Mouse (Mus musculus): ENCODE measurements around the gene Rsph9. TPM values are rescaled to one million over a fixed set of nuclear protein-coding genes. Genes with fewer than 3 reads are reported as not detected.

Rsph9 gene
- polyA plus RNA-seq, 1 experiment from 2014 or later, result 9.5 TPM

DNA sequence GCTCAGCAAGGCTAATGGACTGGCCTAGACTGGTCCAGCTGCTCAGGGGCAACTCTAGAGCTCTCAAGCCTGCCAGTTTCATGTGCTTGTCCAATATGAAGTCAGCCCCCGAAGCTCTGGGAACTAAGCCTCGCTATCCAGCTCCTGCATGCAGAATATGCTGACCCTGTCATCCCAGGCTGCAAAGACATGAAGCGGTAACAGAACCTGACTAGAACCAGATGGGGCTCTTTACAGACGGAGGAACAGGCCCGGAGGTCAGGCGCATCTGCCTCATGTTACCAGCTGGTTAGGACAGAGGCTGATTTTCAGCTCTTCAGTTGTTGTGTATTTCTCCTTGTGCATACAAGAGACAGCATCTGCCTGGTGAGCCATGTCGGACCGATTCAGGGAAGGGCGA is 42.1 kb downstream of the Rsph9 start:
- ATAC-seq (ENCODE audit: insufficient number of reproducible peaks, insufficient read depth, low FRiP score, low TSS enrichment, low read depth), result no peak
- Histone ChIP-seq H3K4me3 (replicated peaks) (no peak overlapping the region), H3K9ac (replicated peaks) (no peak overlapping the region), H3K4me1 (replicated peaks) (peaks cover 15% of the 10 kb centered on the region), H3K9me3 (no peaks in the 10 kb centered on the region), H3K27me3 (no peaks in the 10 kb centered on the region), H3K36me3 (no peaks in the 10 kb centered on the region), H3K27ac (no peak overlapping the region), H3K4me2 (no peak overlapping the region)
- 66% methylated on average over 9 of the region's 9 CpGs for WGBS

DNA sequence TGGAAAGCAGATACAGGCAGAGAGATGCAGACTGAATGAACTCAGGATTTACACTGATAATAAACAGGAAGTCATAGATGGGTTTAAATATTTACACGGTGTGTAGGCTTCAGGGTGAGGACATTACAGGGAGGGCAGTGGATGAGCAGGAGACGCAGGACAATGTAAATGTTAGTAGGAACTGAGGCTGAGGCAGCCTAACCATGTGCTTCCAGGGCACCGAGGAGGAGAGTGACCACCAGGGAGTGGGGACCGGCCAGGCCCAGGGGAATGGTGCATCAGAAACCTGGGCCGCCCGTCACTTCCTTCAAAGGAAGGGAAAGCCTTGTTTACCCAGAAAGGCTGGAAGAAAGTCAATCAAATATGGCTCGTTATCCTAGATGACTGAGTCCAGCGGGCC is 45.5 kb downstream of the Rsph9 start:
- ATAC-seq (ENCODE audit: insufficient number of reproducible peaks, insufficient read depth, low FRiP score, low TSS enrichment, low read depth), result no peak
- H3K4me1 ChIP-seq (replicated peaks), result peaks cover 5% of the 10 kb centered on the region; the same call in 1 of the 2 replicates
- no peak overlapping the region for H3K9ac ChIP-seq (replicated peaks)
- no peak overlapping the region for H3K4me3 ChIP-seq (replicated peaks)
- H3K4me2 ChIP-seq, result no peak overlapping the region
- WGBS, result 64% methylated on average over 8 of the region's 8 CpGs
- no peaks in the 10 kb centered on the region for H3K27me3 ChIP-seq
- H3K36me3 ChIP-seq, result no peaks in the 10 kb centered on the region
- H3K9me3 ChIP-seq, result no peaks in the 10 kb centered on the region
- H3K27ac ChIP-seq, result no peak overlapping the region

DNA sequence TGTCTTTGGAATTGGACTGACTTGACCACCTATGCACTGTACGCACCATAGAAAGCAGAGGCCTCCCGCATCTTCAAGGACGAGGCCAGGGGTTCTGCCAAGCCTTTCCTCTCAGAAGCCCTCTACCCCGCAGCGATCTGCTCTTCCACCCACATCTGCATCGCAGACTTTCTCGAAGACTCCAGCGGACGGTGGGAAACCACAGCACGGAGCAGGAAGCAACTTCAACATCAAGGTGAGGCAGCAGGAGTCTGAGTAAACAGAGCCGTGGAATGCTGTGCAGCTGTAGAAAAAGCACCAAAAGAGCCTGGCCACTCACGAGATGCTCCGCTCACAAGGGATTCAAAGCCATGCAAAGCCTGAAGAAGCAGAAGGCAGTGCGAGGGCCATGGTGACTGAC is 52.1 kb downstream of the Rsph9 start:
- Histone ChIP-seq H3K27me3 (no peaks in the 10 kb centered on the region), H3K9ac (replicated peaks) (no peak overlapping the region), H3K4me3 (replicated peaks) (no peak overlapping the region), H3K9me3 (no peaks in the 10 kb centered on the region), H3K4me1 (replicated peaks) (peaks cover 6% of the 10 kb centered on the region), H3K4me2 (no peak overlapping the region), H3K36me3 (no peaks in the 10 kb centered on the region), H3K27ac (no peak overlapping the region)
- WGBS, result 70% methylated on average over 14 of the region's 14 CpGs
- no peak for ATAC-seq (ENCODE audit: insufficient number of reproducible peaks, insufficient read depth, low FRiP score, low TSS enrichment, low read depth)

DNA sequence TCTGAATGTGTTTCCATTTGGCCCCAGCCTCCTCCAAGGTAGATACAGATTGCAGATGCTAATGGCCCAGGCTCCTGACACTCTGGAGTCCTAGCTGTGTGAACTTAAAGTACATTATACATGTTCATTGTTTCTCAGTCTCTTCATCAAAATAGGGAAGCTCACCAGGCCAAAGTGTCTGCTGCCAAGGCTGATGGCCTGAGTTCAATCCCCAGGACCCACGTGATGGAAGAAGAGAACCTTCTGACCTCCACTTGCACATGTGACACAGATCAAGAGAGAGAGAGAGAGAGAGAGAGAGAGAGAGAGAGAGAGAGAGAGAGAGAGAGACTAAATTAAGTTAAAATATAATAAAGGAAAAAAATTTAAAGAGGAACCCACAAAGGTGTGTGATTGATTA is 52.7 kb downstream of the Rsph9 start:
- 72% methylated on average over 1 of the region's 1 CpGs for WGBS

DNA sequence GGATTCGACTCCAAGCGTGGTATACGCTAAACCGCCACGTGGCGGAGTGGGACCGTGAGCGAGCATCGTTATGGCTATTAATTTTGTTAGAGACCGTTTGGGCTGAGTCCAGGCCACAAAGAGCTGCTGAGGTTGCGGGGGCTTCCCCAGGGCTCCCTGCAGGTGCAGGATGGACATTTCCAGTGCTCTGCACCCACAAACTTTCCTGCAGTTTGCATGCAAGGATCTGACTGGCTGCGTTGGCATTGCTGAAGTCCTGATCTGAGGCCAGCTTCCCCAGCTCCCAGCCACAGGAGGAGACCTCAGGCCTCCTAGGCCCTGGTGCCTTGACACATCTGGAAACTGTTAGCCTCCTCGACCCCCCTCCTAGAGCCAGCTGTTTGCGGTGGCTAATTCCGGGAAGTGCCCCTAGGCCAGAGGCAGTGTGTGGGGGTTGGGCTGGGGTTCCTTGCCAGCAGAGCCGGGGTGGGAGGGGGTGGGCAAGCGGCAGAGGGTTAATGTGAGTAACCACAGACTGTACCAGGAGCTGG is 57.6 kb downstream of the Rsph9 start:
- Histone ChIP-seq H3K27me3 (no peaks in the 10 kb centered on the region), H3K4me3 (replicated peaks) (no peak overlapping the region), H3K27ac (peak overlapping the region; percentile 91), H3K9ac (replicated peaks) (no peak overlapping the region), H3K36me3 (no peaks in the 10 kb centered on the region), H3K9me3 (no peaks in the 10 kb centered on the region), H3K4me2 (peak overlapping the region; percentile 26), H3K4me1 (replicated peaks) (peaks cover 48% of the 10 kb centered on the region)
- ATAC-seq (ENCODE audit: insufficient number of reproducible peaks, insufficient read depth, low FRiP score, low TSS enrichment, low read depth), result peak; percentile 85
- WGBS, result 8% methylated on average over 17 of the region's 17 CpGs

More for the DNA sequence above, 52.7 kb downstream of the Rsph9 start:
- Histone ChIP-seq H3K9ac (replicated peaks) (no peak overlapping the region), H3K4me3 (replicated peaks) (no peak overlapping the region), H3K9me3 (no peaks in the 10 kb centered on the region), H3K4me2 (no peak overlapping the region), H3K4me1 (replicated peaks) (peaks cover 11% of the 10 kb centered on the region), H3K27ac (no peak overlapping the region), H3K27me3 (no peaks in the 10 kb centered on the region), H3K36me3 (no peaks in the 10 kb centered on the region)
- no peak for ATAC-seq (ENCODE audit: insufficient number of reproducible peaks, insufficient read depth, low FRiP score, low TSS enrichment, low read depth)

DNA sequence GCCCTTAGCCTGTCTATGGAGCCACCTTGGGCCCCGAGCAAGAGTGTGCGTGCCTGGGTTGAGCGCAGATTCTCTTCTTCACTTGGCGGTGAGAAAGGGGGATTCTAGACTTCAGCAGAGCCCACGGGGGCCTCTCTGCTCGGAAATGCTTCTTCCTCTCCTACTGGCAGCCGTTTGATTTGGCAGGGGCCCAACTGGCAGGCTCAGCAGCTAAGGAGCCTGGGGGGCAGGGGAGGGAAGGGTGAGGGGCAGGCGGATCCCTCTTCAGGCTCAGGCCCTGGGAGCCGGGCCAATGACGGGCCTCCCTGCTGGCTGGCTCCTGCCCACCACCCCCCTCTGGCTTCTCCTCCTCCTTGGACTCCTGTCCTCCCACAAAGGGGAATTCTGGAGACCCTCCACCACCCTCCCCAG is 59.9 kb downstream of the Rsph9 start:
- WGBS, result 13% methylated on average over 10 of the region's 10 CpGs
- peak; percentile 61 for ATAC-seq (ENCODE audit: insufficient number of reproducible peaks, insufficient read depth, low FRiP score, low TSS enrichment, low read depth)
- Histone ChIP-seq H3K4me2 (peak overlapping the region; percentile 53), H3K4me3 (replicated peaks) (peak overlapping the region; percentile 22), H3K36me3 (no peaks in the 10 kb centered on the region), H3K9ac (replicated peaks) (peak overlapping the region; percentile 42; the same call in 1 of the 2 replicates), H3K27ac (peak overlapping the region; percentile 91), H3K27me3 (no peaks in the 10 kb centered on the region), H3K9me3 (0 out of 2 replicates have a peak, but pooled peaks cover 2% of the 10 kb centered on the region), H3K4me1 (replicated peaks) (peaks cover 51% of the 10 kb centered on the region)

DNA sequence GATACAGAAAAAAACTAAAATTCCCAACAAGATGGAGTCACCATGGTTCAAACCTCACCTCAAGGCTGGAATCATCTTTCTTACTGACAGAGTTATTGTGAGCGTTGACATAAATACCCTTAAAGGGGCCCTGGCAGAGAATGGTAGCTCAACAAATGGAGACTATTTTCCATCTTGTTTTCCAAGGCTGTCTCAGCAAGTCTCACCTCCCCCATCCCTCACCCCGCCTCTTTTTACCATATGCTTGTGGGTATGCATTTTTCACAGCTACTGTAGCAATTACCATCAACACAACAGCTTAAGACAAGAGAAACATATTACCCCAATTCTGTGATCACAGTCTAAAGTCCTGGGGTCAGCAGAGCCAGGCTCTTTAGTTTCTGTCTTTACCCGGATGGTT is 60.6 kb downstream of the Rsph9 start:
- Histone ChIP-seq H3K27ac (peak overlapping the region; percentile 91; the same call in 1 of the 2 replicates), H3K9ac (replicated peaks) (no peak overlapping the region), H3K9me3 (0 out of 2 replicates have a peak, but pooled peaks cover 6% of the 10 kb centered on the region), H3K4me1 (replicated peaks) (peaks cover 51% of the 10 kb centered on the region), H3K4me2 (peak overlapping the region; percentile 53; the same call in 1 of the 2 replicates), H3K4me3 (replicated peaks) (no peak overlapping the region), H3K36me3 (no peaks in the 10 kb centered on the region), H3K27me3 (no peaks in the 10 kb centered on the region)
- no peak for ATAC-seq (ENCODE audit: insufficient number of reproducible peaks, insufficient read depth, low FRiP score, low TSS enrichment, low read depth)
- 80% methylated on average over 3 of the region's 3 CpGs for WGBS

DNA sequence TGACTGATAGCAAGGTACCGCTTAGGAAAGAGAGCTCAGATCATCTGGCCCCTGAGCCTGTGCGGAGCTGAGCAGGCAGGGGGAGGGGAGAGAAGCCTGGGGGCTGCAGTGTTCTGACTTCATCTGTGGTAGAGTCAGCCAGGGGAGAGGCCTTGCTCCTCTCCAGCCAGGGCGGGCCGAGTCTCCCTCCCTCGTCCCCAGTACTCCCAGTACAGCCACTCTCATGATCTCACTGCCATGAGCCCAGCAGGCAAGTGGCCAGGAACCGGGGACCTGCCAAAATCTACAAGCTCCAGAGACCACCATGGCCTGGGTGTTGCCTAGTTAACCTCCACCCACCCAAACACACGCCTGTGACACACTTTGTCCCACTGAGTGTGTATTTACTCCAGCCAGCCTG is 62.4 kb downstream of the Rsph9 start:
- H3K4me2 ChIP-seq, result no peak overlapping the region
- H3K27ac ChIP-seq, result 0 out of 2 replicates have a peak overlapping the region, but pooled peaks have one; percentile 2
- 0 out of 2 replicates have a peak, but pooled peaks cover 6% of the 10 kb centered on the region for H3K9me3 ChIP-seq
- no peak for ATAC-seq (ENCODE audit: insufficient number of reproducible peaks, insufficient read depth, low FRiP score, low TSS enrichment, low read depth)
- no peaks in the 10 kb centered on the region for H3K27me3 ChIP-seq
- no peaks in the 10 kb centered on the region for H3K36me3 ChIP-seq
- H3K4me1 ChIP-seq (replicated peaks), result peaks cover 43% of the 10 kb centered on the region
- no peak overlapping the region for H3K9ac ChIP-seq (replicated peaks)
- no peak overlapping the region for H3K4me3 ChIP-seq (replicated peaks)
- 69% methylated on average over 7 of the region's 7 CpGs for WGBS

DNA sequence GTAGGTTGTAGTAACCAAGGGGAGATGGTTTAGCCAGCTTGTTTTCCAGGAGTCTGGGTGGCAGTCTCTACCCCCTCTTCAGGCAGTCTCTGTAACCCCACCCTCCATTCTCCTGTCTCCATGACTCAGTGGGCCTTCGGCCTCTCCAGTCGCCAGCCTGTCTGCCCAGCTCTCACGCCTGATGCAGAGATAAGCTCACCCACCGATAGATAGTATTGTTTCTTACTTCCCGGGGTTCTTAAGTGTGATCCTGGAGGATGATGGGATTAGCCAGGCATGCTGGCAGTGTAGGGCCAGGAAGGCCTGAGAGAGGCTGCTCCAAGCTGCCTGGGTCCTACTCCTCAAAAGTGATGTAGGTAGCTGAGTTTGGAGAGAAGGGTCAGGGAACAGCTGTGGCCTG is 63.0 kb downstream of the Rsph9 start:
- peaks cover 39% of the 10 kb centered on the region for H3K4me1 ChIP-seq (replicated peaks)
- peak overlapping the region; percentile 2; the same call in 1 of the 2 replicates for H3K27ac ChIP-seq
- H3K9me3 ChIP-seq, result 0 out of 2 replicates have a peak, but pooled peaks cover 6% of the 10 kb centered on the region
- H3K36me3 ChIP-seq, result no peaks in the 10 kb centered on the region
- H3K9ac ChIP-seq (replicated peaks), result no peak overlapping the region
- ATAC-seq (ENCODE audit: insufficient number of reproducible peaks, insufficient read depth, low FRiP score, low TSS enrichment, low read depth), result no peak
- H3K27me3 ChIP-seq, result no peaks in the 10 kb centered on the region
- 68% methylated on average over 5 of the region's 5 CpGs for WGBS
- no peak overlapping the region for H3K4me3 ChIP-seq (replicated peaks)
- H3K4me2 ChIP-seq, result no peak overlapping the region

DNA sequence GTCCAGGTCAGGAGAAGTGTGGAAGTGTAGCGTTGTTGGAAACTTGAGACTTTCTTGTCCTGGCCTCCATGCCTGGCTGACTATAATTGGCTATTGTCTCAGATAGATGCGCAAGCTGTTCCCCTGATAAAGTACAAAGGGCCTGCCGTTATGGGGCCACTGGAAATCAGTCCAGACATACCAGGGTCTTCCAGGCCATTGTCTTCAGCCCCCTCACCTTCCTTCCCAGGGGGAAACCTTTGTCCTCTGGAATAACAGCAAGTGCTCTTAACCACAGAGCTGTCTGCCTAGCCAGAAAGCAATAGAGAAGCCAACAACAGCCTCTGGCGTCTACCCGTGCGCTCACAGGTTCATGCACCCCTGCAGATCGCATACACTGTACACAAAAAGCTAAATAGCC is 63.6 kb downstream of the Rsph9 start:
- H3K27ac ChIP-seq, result no peak overlapping the region
- WGBS, result 76% methylated on average over 7 of the region's 7 CpGs

DNA sequence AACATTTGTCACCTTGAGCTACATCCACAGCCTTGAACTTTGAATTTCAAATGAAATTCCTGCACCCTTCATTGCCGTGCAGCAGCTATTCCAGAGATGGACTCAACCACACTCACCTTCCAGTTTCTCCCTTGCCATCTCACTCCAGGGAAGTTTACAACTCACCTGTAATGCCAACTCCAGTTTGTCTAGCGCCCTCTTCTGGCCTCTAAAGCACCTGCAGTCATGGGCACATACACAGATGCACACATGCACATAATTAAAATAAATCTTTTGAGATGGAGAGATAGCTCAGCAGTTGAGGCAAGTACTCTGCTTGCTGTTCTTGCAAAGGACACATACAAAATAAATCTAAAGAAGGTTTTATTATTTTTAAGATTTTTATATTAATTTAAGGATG is 65.0 kb downstream of the Rsph9 start:
- Histone ChIP-seq H3K4me1 (replicated peaks) (peaks cover 32% of the 10 kb centered on the region), H3K36me3 (no peaks in the 10 kb centered on the region), H3K27me3 (no peaks in the 10 kb centered on the region), H3K27ac (no peak overlapping the region), H3K9ac (replicated peaks) (no peak overlapping the region), H3K4me2 (no peak overlapping the region), H3K4me3 (replicated peaks) (no peak overlapping the region), H3K9me3 (0 out of 2 replicates have a peak, but pooled peaks cover 6% of the 10 kb centered on the region)
- 72% methylated on average over 2 of the region's 2 CpGs for WGBS
- no peak for ATAC-seq (ENCODE audit: insufficient number of reproducible peaks, insufficient read depth, low FRiP score, low TSS enrichment, low read depth)

More for the DNA sequence above, 63.6 kb downstream of the Rsph9 start:
- Histone ChIP-seq H3K9ac (replicated peaks) (no peak overlapping the region), H3K4me3 (replicated peaks) (no peak overlapping the region), H3K36me3 (no peaks in the 10 kb centered on the region), H3K9me3 (0 out of 2 replicates have a peak, but pooled peaks cover 6% of the 10 kb centered on the region), H3K27me3 (no peaks in the 10 kb centered on the region), H3K4me1 (replicated peaks) (peaks cover 33% of the 10 kb centered on the region), H3K4me2 (no peak overlapping the region)
- ATAC-seq (ENCODE audit: insufficient number of reproducible peaks, insufficient read depth, low FRiP score, low TSS enrichment, low read depth), result no peak
